Mouse (Mus musculus): ENCODE results near the gene Gsx1. TPM values are rescaled to one million over a fixed set of nuclear protein-coding genes. Genes with fewer than 3 reads are reported as not detected.

The Gsx1 gene
- polyA plus RNA-seq, 1 experiment from 2014 or later: 4.7 TPM

GRCm38 (mm10) chr5:147170088-147170487 lies 18.4 kb upstream of the Gsx1 start:
- H3K4me1 ChIP-seq (replicated peaks; ENCODE audit: control insufficient read depth, insufficient read depth, low read length): no peaks in the 10 kb centered on the region
- ATAC-seq (ENCODE audit: low FRiP score) (no peak), DNase-seq (ENCODE audit: low spot score) (no peak)
- no peaks in the 10 kb centered on the region for H3K36me3 ChIP-seq (replicated peaks; ENCODE audit: control insufficient read depth, insufficient read depth)
- no peak overlapping the region for H3K4me2 ChIP-seq (replicated peaks)
- H3K27ac ChIP-seq: no peak overlapping the region
- H3K4me3 ChIP-seq (replicated peaks; ENCODE audit: low read length): no peak overlapping the region
- no peaks in the 10 kb centered on the region for H3K27me3 ChIP-seq (ENCODE audit: control insufficient read depth, insufficient read depth, low read length)
- H3K9ac ChIP-seq: no peak overlapping the region
- WGBS: 49% methylated on average over 7 of the region's 7 CpGs
- H3K9me3 ChIP-seq (ENCODE audit: control insufficient read depth, low read length): no peaks in the 10 kb centered on the region

GRCm38 (mm10) chr5:147174046-147174445 lies 14.4 kb upstream of the Gsx1 start:
- H3K4me3 ChIP-seq (replicated peaks; ENCODE audit: low read length): no peak overlapping the region
- 95% methylated on average over 3 of the region's 3 CpGs for WGBS
- DNase-seq (ENCODE audit: low spot score) (no peak), ATAC-seq (ENCODE audit: low FRiP score) (no peak)
- no peak overlapping the region for H3K27ac ChIP-seq
- no peaks in the 10 kb centered on the region for H3K4me1 ChIP-seq (replicated peaks; ENCODE audit: control insufficient read depth, insufficient read depth, low read length)
- no peak overlapping the region for H3K9ac ChIP-seq
- no peaks in the 10 kb centered on the region for H3K36me3 ChIP-seq (replicated peaks; ENCODE audit: control insufficient read depth, insufficient read depth)
- no peak overlapping the region for H3K4me2 ChIP-seq (replicated peaks)
- H3K9me3 ChIP-seq (ENCODE audit: control insufficient read depth, low read length): no peaks in the 10 kb centered on the region
- no peaks in the 10 kb centered on the region for H3K27me3 ChIP-seq (ENCODE audit: control insufficient read depth, insufficient read depth, low read length)

GRCm38 (mm10) chr5:147185174-147185915 lies 3.2 kb upstream of the Gsx1 start:
- DNase-seq (ENCODE audit: low spot score) (peak; percentile 27), ATAC-seq (ENCODE audit: low FRiP score) (no peak)
- no peak overlapping the region for H3K27ac ChIP-seq
- H3K36me3 ChIP-seq (replicated peaks; ENCODE audit: control insufficient read depth, insufficient read depth): no peaks in the 10 kb centered on the region
- no peak overlapping the region for H3K4me3 ChIP-seq (replicated peaks; ENCODE audit: low read length)
- peaks cover 9% of the 10 kb centered on the region for H3K9me3 ChIP-seq (ENCODE audit: control insufficient read depth, low read length)
- peak overlapping the region; percentile 50; the same call in 1 of the 2 replicates for H3K4me2 ChIP-seq (replicated peaks)
- H3K9ac ChIP-seq: no peak overlapping the region
- H3K4me1 ChIP-seq (replicated peaks; ENCODE audit: control insufficient read depth, insufficient read depth, low read length): peaks cover 9% of the 10 kb centered on the region; the same call in 1 of the 2 replicates
- peaks cover 74% of the 10 kb centered on the region for H3K27me3 ChIP-seq (ENCODE audit: control insufficient read depth, insufficient read depth, low read length)
- 20% methylated on average over 11 of the region's 19 CpGs for WGBS

GRCm38 (mm10) chr5:147186001-147186431 lies 2.5 kb upstream of the Gsx1 start:
- Histone ChIP-seq H3K4me3 (replicated peaks; ENCODE audit: low read length) (no peak overlapping the region), H3K9me3 (ENCODE audit: control insufficient read depth, low read length) (peaks cover 9% of the 10 kb centered on the region), H3K27me3 (ENCODE audit: control insufficient read depth, insufficient read depth, low read length) (peaks cover 78% of the 10 kb centered on the region), H3K27ac (no peak overlapping the region), H3K9ac (no peak overlapping the region), H3K4me2 (replicated peaks) (peak overlapping the region; percentile 50), H3K36me3 (replicated peaks; ENCODE audit: control insufficient read depth, insufficient read depth) (no peaks in the 10 kb centered on the region), H3K4me1 (replicated peaks; ENCODE audit: control insufficient read depth, insufficient read depth, low read length) (peaks cover 9% of the 10 kb centered on the region; the same call in 1 of the 2 replicates)
- DNase-seq (ENCODE audit: low spot score) (no peak), ATAC-seq (ENCODE audit: low FRiP score) (no peak)
- under 1% methylated on average over 24 of the region's 26 CpGs for WGBS

GRCm38 (mm10) chr5:147186781-147187551 lies 1.5 kb upstream of the Gsx1 start:
- Histone ChIP-seq H3K27me3 (ENCODE audit: control insufficient read depth, insufficient read depth, low read length) (peaks cover 85% of the 10 kb centered on the region), H3K36me3 (replicated peaks; ENCODE audit: control insufficient read depth, insufficient read depth) (no peaks in the 10 kb centered on the region), H3K4me3 (replicated peaks; ENCODE audit: low read length) (peak overlapping the region; percentile 12), H3K9me3 (ENCODE audit: control insufficient read depth, low read length) (peaks cover 9% of the 10 kb centered on the region), H3K4me1 (replicated peaks; ENCODE audit: control insufficient read depth, insufficient read depth, low read length) (peaks cover 9% of the 10 kb centered on the region; the same call in 1 of the 2 replicates), H3K27ac (no peak overlapping the region), H3K4me2 (replicated peaks) (peak overlapping the region; percentile 50), H3K9ac (no peak overlapping the region)
- WGBS: under 1% methylated on average over 37 of the region's 37 CpGs
- DNase-seq (ENCODE audit: low spot score) (peak; percentile 26), ATAC-seq (ENCODE audit: low FRiP score) (peak; percentile 53)

GRCm38 (mm10) chr5:147187552-147188170 lies 835 bp upstream of the Gsx1 start:
- peak overlapping the region; percentile 12; the same call in 1 of the 2 replicates for H3K4me3 ChIP-seq (replicated peaks; ENCODE audit: low read length)
- peaks cover 87% of the 10 kb centered on the region for H3K27me3 ChIP-seq (ENCODE audit: control insufficient read depth, insufficient read depth, low read length)
- WGBS: under 1% methylated on average over 25 of the region's 25 CpGs
- H3K9me3 ChIP-seq (ENCODE audit: control insufficient read depth, low read length): peaks cover 9% of the 10 kb centered on the region
- H3K4me2 ChIP-seq (replicated peaks): peak overlapping the region; percentile 50
- H3K36me3 ChIP-seq (replicated peaks; ENCODE audit: control insufficient read depth, insufficient read depth): no peaks in the 10 kb centered on the region
- H3K4me1 ChIP-seq (replicated peaks; ENCODE audit: control insufficient read depth, insufficient read depth, low read length): peaks cover 9% of the 10 kb centered on the region; the same call in 1 of the 2 replicates
- no peak for ATAC-seq (ENCODE audit: low FRiP score)
- H3K27ac ChIP-seq: no peak overlapping the region
- no peak overlapping the region for H3K9ac ChIP-seq
- DNase-seq (ENCODE audit: low spot score): no peak

GRCm38 (mm10) chr5:147189156-147189555 lies 660 bp downstream of the Gsx1 start:
- WGBS: under 1% methylated on average over 28 of the region's 28 CpGs
- 0 out of 2 replicates have a peak, but pooled peaks have one; percentile 24 for ATAC-seq (ENCODE audit: low FRiP score)
- peak overlapping the region; percentile 50 for H3K4me2 ChIP-seq (replicated peaks)
- peak; percentile 25 for DNase-seq (ENCODE audit: low spot score)
- no peaks in the 10 kb centered on the region for H3K9me3 ChIP-seq (ENCODE audit: control insufficient read depth, low read length)
- no peaks in the 10 kb centered on the region for H3K36me3 ChIP-seq (replicated peaks; ENCODE audit: control insufficient read depth, insufficient read depth)
- peaks cover 9% of the 10 kb centered on the region; the same call in 1 of the 2 replicates for H3K4me1 ChIP-seq (replicated peaks; ENCODE audit: control insufficient read depth, insufficient read depth, low read length)
- H3K9ac ChIP-seq: no peak overlapping the region
- H3K27ac ChIP-seq: no peak overlapping the region
- H3K27me3 ChIP-seq (ENCODE audit: control insufficient read depth, insufficient read depth, low read length): peaks cover 92% of the 10 kb centered on the region
- peak overlapping the region; percentile 30 for H3K4me3 ChIP-seq (replicated peaks; ENCODE audit: low read length)

GRCm38 (mm10) chr5:147189836-147190602 lies 1.5 kb downstream of the Gsx1 start:
- Histone ChIP-seq H3K4me3 (replicated peaks; ENCODE audit: low read length) (peak overlapping the region; percentile 21), H3K9ac (no peak overlapping the region), H3K4me1 (replicated peaks; ENCODE audit: control insufficient read depth, insufficient read depth, low read length) (peaks cover 9% of the 10 kb centered on the region; the same call in 1 of the 2 replicates), H3K27me3 (ENCODE audit: control insufficient read depth, insufficient read depth, low read length) (peaks cover 92% of the 10 kb centered on the region), H3K4me2 (replicated peaks) (peak overlapping the region; percentile 25), H3K36me3 (replicated peaks; ENCODE audit: control insufficient read depth, insufficient read depth) (no peaks in the 10 kb centered on the region), H3K9me3 (ENCODE audit: control insufficient read depth, low read length) (no peaks in the 10 kb centered on the region), H3K27ac (no peak overlapping the region)
- DNase-seq (ENCODE audit: low spot score) (no peak), ATAC-seq (ENCODE audit: low FRiP score) (no peak)
- WGBS: 2% methylated on average over 45 of the region's 46 CpGs
